Mouse (Mus musculus): ENCODE measurements around the gene Gm42906.

GRCm38 (mm10) chr5:151333686-151334085, 94.3 kb downstream of the Gm42906 start:
- TF ChIP-seq CTCF (IDR thresholded peaks at IDR 0.05; ENCODE audit: low read depth): no peak
- TF ChIP-seq EP300 (optimal IDR thresholded peaks at IDR 0.05): no peak

Data from stomach, postnatal 0 days (tissue).